Mouse (Mus musculus): ENCODE data around the gene Gm42957.

DNA sequence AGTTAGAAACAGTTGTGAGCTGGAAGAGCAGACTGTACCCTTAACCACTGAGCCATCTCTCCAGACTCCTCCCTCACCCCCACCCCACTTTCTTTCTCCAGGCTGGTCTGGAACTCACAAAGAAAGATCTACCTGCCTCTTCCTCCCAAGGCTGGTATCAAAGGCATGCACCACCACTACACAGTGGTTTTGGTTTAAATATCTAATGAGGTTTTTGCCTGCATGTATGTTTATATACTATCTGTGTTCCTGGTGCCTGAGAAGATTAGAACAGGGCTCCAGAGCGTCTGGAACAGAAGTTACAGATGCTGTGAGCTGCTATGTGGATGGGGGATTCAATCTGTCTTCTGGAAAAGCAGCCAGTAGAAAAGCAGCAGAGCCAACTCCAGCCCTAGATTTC lies 1.3 kb upstream of the Gm42957 start:
- TF ChIP-seq CTCF (IDR thresholded peaks at IDR 0.05; ENCODE audit: low read depth) (no peak), EP300 (IDR thresholded peaks at IDR 0.05; ENCODE audit: low read depth) (no peak)

All from liver, postnatal 0 days (tissue).